Mouse (Mus musculus): ENCODE measurements around the gene Tesk1. TPM values are rescaled to one million over a fixed set of nuclear protein-coding genes. Genes with fewer than 3 reads are reported as not detected.

The Tesk1 gene
- 5.8 and 7.2 TPM in 2 replicates for polyA plus RNA-seq (2015; fragmentation: Nextera tagmentation; extraction: Ambion mirVana)

GRCm38 (mm10) chr4:43441639-43442038 is at the start of gene Tesk1:
TSS of gene Tesk1 (plus strand) at chr4:43441939.

GRCm38 (mm10) chr4:43428946-43429345 is 12.8 kb upstream of the Tesk1 start, which contains the start of gene Fam166b:
TSS of gene Fam166b (minus strand) at chr4:43429134.

GRCm38 (mm10) chr4:43454041-43454836 is 12.5 kb downstream of the Tesk1 start, which contains the start of gene Cd72:
TSS of gene Cd72 (minus strand) at chr4:43454628.

GRCm38 (mm10) chr4:43483535-43484091 is 41.9 kb downstream of the Tesk1 start, which contains the start of gene Sit1:
TSS of gene Sit1 (minus strand) at chr4:43483734.

GRCm38 (mm10) chr4:43492821-43493185 is 51.1 kb downstream of the Tesk1 start, which contains the start of gene Ccdc107:
TSS of gene Ccdc107 (plus strand) at chr4:43492900.

Other genes with a start within 250 kb of the Tesk1 start
- gene Atp8b5, start 174.8 kb upstream of the Tesk1 start, polyA plus RNA-seq (2015; fragmentation: Nextera tagmentation; extraction: Ambion mirVana), result 1.0 and 2.4 TPM in 2 replicates
- gene Rusc2, start 60.0 kb upstream of the Tesk1 start, polyA plus RNA-seq (2015; fragmentation: Nextera tagmentation; extraction: Ambion mirVana), result 21.0 and 21.1 TPM in 2 replicates
- gene Fam166b, start 12.8 kb upstream of the Tesk1 start, polyA plus RNA-seq (2015; fragmentation: Nextera tagmentation; extraction: Ambion mirVana), result not detected in 2 replicates
- 1.7 and 1.9 TPM in 2 replicates for gene Cd72, start 12.7 kb downstream of the Tesk1 start, polyA plus RNA-seq (2015; fragmentation: Nextera tagmentation; extraction: Ambion mirVana)
- gene Sit1, start 41.8 kb downstream of the Tesk1 start, polyA plus RNA-seq (2015; fragmentation: Nextera tagmentation; extraction: Ambion mirVana), result not detected in 2 replicates
- gene Ccdc107, start 51.0 kb downstream of the Tesk1 start, polyA plus RNA-seq (2015; fragmentation: Nextera tagmentation; extraction: Ambion mirVana), result 56.6 and 56.9 TPM in 2 replicates
- 7.0 and 7.9 TPM in 2 replicates for gene Arhgef39, start 57.8 kb downstream of the Tesk1 start, polyA plus RNA-seq (2015; fragmentation: Nextera tagmentation; extraction: Ambion mirVana)
- gene Car9, start 65.0 kb downstream of the Tesk1 start, polyA plus RNA-seq (2015; fragmentation: Nextera tagmentation; extraction: Ambion mirVana), result 0.59 and 0.61 TPM in 2 replicates
- 10,111 and 10,503 TPM in 2 replicates for gene Tpm2, start 81.8 kb downstream of the Tesk1 start, polyA plus RNA-seq (2015; fragmentation: Nextera tagmentation; extraction: Ambion mirVana)
- 73.8 and 82.0 TPM in 2 replicates for gene Creb3, start 120.4 kb downstream of the Tesk1 start, polyA plus RNA-seq (2015; fragmentation: Nextera tagmentation; extraction: Ambion mirVana)
- 49.9 and 55.4 TPM in 2 replicates for gene Tln1, start 120.8 kb downstream of the Tesk1 start, polyA plus RNA-seq (2015; fragmentation: Nextera tagmentation; extraction: Ambion mirVana)
- 10.9 and 16.0 TPM in 2 replicates for gene Rgp1, start 136.8 kb downstream of the Tesk1 start, polyA plus RNA-seq (2015; fragmentation: Nextera tagmentation; extraction: Ambion mirVana)
- gene Gba2, start 136.9 kb downstream of the Tesk1 start, polyA plus RNA-seq (2015; fragmentation: Nextera tagmentation; extraction: Ambion mirVana), result 10.1 and 10.5 TPM in 2 replicates
- gene Msmp, start 142.6 kb downstream of the Tesk1 start, polyA plus RNA-seq (2015; fragmentation: Nextera tagmentation; extraction: Ambion mirVana), result 0.72 and 0.85 TPM in 2 replicates
- 11.0 and 11.8 TPM in 2 replicates for gene Npr2, start 190.0 kb downstream of the Tesk1 start, polyA plus RNA-seq (2015; fragmentation: Nextera tagmentation; extraction: Ambion mirVana)
- gene Spag8, start 211.7 kb downstream of the Tesk1 start, polyA plus RNA-seq (2015; fragmentation: Nextera tagmentation; extraction: Ambion mirVana), result 0.16 TPM in 1 of 2 replicates, not detected in the other
- 205 and 218 TPM in 2 replicates for gene Hint2, start 214.5 kb downstream of the Tesk1 start, polyA plus RNA-seq (2015; fragmentation: Nextera tagmentation; extraction: Ambion mirVana)
- 3.4 and 4.4 TPM in 2 replicates for gene Tmem8b, start 227.0 kb downstream of the Tesk1 start, polyA plus RNA-seq (2015; fragmentation: Nextera tagmentation; extraction: Ambion mirVana)
- gene Fam221b, start 227.2 kb downstream of the Tesk1 start, polyA plus RNA-seq (2015; fragmentation: Nextera tagmentation; extraction: Ambion mirVana), result 3.3 and 4.2 TPM in 2 replicates